In genomic region chr14:26417956-26418355, GRCm38 (mm10) we compare ENCODE assay signal across 20 mouse cellular contexts.
"Had no signal": no experiment of that assay in that cellular context is flagged by ENCODE, and none has a peak within 500 bp of the region (broad histone marks: within the 10 kb centered on the region; RNA-seq: fewer than 3 reads in every experiment).

No protein-coding gene starts in this region.

- H3K27me3 ChIP-seq: limb, embryonic 13.5 days; liver, embryonic 13.5 days; midbrain, embryonic 12.5 days; midbrain, embryonic 15.5 days; neural tube, embryonic 12.5 days; neural tube, embryonic 15.5 days had no signal

- H3K27ac ChIP-seq: left cerebral cortex, adult 2 months; limb, embryonic 13.5 days; liver, embryonic 13.5 days; midbrain, embryonic 12.5 days; midbrain, embryonic 15.5 days; neural tube, embryonic 12.5 days; neural tube, embryonic 15.5 days; stomach, postnatal 0 days had no signal

- H3K9me3 ChIP-seq: limb, embryonic 13.5 days; liver, embryonic 13.5 days; midbrain, embryonic 12.5 days; midbrain, embryonic 15.5 days; neural tube, embryonic 12.5 days; neural tube, embryonic 15.5 days had no signal

- DNase-seq: kidney, postnatal 10 days; kidney, postnatal 36 days; layer of hippocampus, postnatal 36 days; left cerebral cortex, postnatal 4 days; liver, embryonic 13.5 days; lung, adult 2 months; lung, postnatal 14 days; lung, postnatal 4 days; right cerebral cortex, adult 18-20 months; right cerebral cortex, postnatal 14 days; right cerebral cortex, postnatal 4 days; thymus, adult 2 months; thymus, postnatal 36 days had no signal

- H3K4me2 ChIP-seq: limb, embryonic 13.5 days; liver, embryonic 13.5 days; midbrain, embryonic 12.5 days; midbrain, embryonic 15.5 days; neural tube, embryonic 12.5 days; neural tube, embryonic 15.5 days had no signal

- H3K9ac ChIP-seq: limb, embryonic 13.5 days; liver, embryonic 13.5 days; midbrain, embryonic 12.5 days; midbrain, embryonic 15.5 days; neural tube, embryonic 12.5 days; neural tube, embryonic 15.5 days had no signal

- H3K4me1 ChIP-seq: limb, embryonic 13.5 days; liver, embryonic 13.5 days; midbrain, embryonic 12.5 days; midbrain, embryonic 15.5 days; neural tube, embryonic 12.5 days; neural tube, embryonic 15.5 days had no signal

- ATAC-seq: midbrain, embryonic 15.5 days had no signal

- H3K4me3 ChIP-seq: left cerebral cortex, adult 2 months; limb, embryonic 13.5 days; liver, embryonic 13.5 days; midbrain, embryonic 12.5 days; midbrain, embryonic 15.5 days; neural tube, embryonic 12.5 days; neural tube, embryonic 15.5 days had no signal
